Mouse (Mus musculus) ovary, postnatal 10 days (tissue): ENCODE measurements around the gene Map4k5.

Experiments
- DNase-seq: peaks from one replicate; pipeline ENCODE4 v3.0.0; 2022; ENCODE audit warnings: low spot score

Map4k5 gene

DNA sequence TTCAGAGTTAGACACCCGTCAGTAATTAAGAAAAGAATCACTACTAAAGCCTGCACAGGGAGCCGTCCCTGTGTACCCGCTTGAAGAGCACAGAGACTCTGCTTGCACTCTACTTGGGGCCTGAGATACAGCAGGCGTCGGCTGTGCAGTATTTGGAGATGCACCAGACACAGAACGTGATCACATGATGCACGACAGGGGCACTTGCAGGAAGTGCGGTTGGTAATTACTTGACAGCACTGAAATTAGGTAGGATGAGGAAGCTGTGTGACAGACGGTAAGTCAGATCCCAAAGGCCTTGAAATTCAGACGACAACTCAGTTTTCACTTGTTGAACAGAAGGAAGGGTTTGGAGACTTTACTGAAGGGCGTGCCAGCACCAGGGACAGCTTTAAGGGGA, 54.6 kb downstream of the Map4k5 start:
- DNase-seq, result no peak

DNA sequence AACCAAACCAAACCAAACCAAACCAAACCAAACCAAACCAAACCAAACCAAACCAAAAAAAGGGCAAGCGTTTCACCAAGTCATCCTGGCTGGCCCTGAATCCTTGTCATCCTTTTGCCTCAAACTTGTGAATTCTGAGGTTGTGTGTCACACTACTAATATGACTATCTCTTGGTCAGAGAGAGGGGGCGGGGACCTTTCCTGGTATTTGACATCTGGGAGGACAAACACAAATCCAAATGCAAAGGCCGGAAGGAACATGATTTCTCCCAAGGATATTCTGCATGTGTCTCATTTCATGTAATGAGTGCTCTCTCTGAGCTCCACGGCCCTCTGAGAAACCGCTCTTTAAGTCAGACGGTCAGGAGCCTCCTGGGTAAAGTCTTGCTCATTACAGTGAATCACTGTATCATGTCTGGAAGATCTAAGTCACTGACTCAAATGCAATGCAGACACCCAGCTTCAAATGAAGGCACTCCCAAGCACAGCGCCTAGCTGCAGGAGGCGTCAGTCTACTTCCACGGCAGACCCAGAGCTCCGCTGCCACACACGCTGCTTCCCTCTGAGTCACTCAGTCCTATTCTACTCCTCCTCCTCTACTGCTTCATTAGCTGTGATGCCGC, 58.9 kb downstream of the Map4k5 start:
- DNase-seq, result no peak

DNA sequence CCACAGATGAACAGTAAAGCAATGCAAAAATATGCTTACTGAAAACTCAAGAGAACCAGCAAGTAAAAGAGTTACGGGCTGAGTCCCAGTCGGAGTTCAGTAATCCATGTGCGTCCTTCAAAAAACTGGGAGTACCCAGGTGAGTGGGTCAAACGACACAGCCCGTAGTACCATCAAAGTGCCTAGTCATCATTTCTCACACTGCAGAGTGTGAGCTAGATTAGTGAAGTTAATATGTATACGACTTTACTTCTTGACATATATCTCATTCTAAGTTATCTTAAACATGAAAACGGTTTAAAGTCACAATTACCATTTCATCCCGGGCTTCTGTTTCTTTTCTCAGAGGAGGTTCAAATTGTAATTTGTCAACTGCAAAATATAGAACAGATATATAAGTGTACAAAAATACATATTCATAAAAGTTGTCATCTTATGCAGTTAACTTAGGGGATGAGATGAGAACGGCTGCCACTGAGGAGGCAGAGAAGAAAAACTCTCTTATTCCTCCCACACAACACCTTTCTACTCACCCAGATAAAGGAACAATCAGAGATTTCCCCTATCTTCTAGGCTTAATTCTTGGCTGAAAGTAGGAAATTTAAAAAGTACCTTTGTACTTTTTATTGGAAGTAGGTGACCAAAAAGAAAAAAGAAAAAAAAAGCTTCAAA, 61.6 kb downstream of the Map4k5 start:
- DNase-seq, result no peak

DNA sequence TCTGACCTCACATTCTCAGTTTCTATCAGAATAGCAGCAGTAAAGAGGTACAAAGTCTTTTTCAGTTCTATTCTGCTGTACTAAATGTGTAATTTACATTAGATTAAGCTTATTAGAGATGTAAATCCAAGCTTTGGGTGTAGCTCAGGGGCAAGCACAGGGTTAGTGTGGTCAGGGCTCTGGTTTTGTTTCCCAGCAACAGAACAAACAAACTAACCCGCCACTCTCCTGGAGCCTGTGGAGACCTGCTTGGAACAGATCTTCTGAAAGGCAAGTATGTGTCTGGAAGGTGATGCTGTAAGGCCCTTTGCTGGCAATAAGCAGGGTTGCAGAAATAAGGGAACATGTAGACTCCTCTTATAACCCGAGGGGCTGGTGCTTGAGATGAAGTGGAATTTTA, 64.8 kb downstream of the Map4k5 start:
- no peak for DNase-seq

DNA sequence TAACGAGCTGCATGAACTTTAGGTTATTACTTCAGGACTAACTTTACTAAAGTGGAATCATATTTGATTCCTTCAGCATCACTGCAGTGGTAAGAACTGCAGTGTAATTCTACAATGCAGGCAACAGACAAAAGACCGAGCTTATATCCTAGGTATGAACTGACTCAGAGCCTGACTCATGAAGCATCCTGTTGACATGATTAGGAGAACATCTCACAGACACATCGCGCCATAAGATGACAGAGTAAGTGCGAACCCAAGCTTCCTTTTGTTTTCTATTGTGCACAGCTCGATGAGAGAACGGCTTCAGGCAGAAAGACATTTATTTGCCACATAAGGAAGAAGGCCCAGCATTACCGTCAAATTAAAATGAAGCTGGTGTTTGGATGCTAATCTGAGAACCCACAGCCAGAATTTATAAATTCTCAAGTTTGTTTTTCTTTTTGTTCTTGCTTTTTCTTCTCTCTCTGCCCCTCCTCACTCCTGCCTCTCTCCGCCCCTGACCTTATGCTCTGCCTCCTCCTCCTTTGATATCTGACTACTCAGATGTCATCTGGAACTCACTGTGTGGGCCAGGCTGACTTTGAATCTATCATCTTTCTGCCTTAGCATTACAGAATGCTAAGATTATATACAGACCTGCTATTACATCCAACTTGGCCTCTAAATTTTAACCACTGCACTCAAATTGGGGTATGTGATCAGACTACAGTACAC, 68.0 kb downstream of the Map4k5 start:
- no peak for DNase-seq

DNA sequence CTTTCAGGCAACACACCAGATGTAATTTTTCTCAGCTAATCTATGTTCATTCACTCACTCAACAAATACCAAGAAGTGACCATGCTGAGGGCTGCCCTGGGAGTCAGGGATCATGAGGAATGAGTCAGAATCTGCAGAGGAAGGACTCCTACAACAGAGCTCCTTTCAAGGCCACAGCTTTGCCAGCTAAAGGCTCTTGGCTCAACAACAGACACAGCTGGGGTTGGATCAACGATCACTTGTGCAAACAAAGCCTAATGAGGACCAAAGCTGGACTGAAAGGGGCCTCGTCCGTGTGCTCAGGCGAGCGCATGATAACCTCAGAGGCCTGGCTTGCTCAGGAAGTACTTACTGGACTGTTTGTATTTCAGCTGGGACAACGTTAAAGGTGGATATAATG, 78.7 kb downstream of the Map4k5 start:
- DNase-seq, result no peak

DNA sequence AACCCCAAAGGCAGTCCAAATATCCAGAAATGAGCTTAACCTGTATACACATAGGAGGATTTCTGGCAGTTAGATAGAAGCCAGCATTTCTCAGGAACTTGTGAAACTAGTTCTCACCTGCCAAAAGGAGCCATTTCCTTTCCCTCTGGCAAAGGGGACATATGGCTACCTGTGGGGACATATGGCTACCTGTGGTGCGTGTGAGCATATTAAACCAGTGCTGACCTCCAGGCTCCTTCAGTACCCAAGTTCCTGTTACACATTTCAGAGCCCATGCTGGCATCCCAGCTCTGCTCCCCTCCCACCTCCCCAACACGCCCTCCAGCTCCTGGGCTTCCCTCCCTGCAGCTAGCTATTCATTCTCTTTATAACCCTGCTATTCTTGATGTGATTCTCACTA, 79.4 kb downstream of the Map4k5 start:
- DNase-seq, result no peak

DNA sequence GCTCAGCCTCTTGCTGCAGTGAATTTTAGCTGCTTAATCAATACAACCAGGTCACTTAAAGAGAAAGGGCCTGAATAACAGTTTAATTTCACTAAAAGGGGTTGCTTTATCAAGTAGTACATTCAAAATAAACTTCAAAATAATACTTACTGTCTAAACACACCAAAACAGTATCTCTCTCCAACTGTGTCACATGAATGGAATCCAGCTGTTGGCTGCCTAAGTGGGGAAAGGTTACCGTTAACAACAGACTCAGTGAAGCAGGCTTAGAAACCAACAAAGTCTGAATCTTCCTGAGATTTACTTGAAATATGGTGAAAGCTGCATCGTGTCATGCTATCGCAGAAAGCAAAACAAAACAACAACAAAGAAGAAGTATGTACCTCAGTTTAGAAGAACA, 80.0 kb downstream of the Map4k5 start:
- no peak for DNase-seq

DNA sequence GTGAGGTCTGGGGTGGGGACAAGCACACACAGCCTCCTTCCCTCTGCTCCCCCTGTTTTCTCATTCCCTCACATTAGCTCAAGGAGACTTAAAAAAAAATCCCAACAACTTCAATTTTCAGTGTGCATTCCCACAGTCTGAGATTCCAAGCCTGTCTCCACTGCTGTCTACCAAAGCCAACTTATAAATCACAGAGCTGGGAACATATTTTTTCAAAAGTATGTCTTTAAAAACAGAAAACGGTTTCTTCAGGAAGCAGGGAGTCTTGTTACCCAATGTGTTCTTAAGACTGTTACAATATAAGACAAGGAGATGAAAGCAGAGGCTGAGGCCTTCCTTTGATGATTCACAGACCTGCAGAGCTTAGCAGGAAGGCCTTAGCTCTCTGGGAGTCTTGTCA, 81.0 kb downstream of the Map4k5 start:
- no peak for DNase-seq

DNA sequence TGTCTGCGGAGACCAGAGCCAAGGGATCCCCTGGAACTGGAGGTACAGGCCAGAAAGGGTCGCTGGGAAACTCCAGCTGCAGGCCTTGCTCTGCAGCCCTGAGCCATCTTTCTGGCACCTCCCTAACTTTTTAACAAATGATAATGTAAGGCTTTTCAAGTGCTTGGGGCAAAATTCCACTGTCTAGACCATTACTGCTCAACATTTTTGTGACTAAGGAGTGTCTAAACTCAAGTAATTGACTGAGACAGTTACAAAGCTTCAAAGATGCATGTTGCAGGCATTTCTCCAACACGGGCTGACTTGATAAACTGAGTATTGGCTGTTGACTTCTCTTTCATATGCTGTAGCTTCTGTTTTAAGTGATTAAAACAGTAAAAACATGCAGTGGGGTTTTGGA, 83.6 kb downstream of the Map4k5 start:
- no peak for DNase-seq

DNA sequence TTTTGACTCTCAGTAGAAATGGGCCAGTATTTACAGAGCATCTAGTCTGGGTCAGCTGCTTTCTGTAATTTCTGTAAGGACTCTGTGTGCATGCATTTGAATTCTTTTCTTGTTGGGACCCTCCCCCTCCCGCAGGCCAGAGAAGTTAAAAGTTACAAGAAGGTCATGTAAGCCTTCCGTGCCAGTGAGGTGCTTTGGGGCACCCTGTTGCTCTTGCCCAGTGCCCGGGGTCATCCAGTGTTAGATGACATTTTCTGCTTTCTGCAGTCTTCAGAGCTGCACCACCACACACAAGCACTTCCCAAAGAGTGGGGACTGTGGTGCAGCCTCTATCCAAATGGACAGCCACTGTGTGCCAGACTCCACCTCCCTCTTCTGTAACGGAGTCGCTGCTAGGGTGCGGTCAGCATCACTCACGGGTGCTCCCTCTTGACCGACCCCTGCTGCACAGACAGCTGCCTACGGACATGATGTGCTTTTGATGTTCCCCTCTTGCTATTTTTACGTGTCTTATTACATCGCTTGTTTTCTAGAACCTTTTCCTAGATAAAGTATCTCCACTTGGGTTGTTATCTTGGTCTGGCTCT, 85.5 kb downstream of the Map4k5 start:
- no peak for DNase-seq

DNA sequence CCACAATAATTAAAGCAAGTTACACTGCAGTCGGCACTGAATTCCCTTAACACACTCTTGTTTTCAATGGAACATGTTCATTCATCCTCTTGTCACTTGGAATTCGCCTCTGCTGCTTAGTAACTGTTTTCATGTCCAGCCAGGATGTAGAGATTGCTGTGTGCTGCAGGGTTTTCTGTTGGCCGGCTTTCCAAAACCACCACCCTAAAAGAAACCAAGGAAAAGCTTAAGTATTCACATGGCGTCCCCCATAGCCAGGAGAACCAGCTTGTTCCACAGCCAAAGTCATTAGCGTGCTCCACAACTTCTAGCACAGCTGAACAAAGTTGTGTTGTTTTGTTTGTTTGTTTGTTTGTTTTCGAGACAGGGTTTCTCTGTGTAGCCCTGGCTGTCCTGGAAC, 87.9 kb downstream of the Map4k5 start:
- no peak for DNase-seq

DNA sequence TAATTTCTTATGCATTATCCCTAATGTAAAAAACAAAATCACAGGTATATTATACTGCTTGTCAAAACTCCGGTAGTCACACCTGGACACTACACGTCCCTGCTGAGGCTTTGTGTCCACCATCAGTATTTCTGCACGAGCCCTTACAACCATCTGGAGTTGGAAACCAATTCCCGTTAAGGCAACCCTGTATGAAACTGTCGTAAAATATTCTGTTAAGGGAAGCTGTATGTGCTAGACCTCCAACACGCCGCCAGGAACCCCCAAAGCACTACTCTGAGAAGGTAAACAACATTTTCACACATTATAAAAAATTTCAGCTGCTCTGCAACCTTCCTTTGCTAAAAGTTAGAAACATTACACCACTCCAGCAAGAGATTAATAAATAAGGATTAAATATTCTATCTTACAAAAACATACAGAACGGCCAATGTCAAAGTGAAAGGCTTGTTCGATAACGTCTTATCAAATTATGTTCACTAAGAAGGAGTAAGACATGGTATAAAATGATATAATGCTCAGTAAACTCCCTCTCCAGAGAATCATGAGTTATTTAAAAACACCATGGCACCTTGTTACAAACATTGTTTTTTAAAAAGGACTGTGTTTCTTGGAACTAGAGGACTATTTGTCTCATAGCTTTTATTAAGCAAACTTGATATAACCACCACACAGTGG, 88.5 kb downstream of the Map4k5 start:
- no peak for DNase-seq

DNA sequence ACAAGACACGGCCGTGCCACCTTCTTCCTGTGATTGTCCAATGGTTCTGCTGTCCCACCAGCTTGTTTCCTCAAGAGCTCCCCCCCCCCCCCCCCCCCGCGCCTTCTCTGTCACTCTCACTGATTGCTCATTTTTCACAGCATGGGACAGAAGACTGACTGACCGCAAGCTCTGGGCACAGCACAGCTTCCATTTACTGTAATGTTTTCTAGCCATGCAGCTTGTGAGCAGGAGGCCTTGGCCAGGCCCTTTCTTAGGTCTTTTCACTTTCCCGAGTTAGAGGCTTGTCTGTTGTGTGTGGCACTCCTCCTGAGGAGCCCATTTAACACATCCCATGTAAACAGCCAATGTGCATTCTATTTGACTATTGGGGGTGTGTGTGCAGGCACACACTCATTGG, 89.8 kb downstream of the Map4k5 start:
- no peak for DNase-seq

DNA sequence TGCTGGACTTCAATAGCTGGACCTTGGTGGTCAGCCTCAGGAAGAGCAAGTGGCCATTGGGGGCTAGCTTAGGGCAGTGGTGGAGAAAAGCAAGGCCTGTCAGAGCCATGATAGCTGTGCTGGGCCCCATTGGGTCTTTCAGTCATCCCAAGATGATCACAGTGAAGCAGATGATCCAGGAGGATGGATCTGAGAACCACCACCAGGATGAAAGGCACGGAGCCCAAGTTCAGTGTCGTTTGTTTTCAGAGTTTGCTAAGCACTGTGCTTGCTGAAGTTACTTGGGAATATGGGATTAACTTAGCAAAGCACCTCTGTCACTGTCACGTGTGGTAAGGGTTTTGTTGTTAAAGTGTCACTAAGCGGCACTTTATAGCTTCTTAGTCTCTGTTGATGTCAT, 92.4 kb downstream of the Map4k5 start:
- no peak for DNase-seq

DNA sequence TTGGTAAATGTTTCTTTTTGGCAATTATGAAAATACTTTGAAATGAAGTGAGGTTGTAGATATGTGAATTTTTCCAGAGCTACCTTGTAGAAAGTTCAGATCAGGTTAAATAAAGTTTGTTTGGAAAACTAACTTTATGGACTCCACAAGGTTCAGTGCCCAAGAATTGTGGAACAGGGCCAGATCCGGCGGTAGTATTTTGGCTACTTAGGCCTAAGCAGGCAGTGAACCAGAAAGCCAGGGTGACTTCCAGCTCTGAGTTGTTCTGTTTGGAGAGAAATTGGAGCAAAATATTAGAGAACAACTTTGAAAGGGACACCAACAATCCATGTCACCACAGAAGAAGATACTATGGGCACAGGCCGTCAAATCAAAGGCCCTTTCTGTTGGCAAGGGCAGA, 96.7 kb downstream of the Map4k5 start:
- DNase-seq, result no peak

DNA sequence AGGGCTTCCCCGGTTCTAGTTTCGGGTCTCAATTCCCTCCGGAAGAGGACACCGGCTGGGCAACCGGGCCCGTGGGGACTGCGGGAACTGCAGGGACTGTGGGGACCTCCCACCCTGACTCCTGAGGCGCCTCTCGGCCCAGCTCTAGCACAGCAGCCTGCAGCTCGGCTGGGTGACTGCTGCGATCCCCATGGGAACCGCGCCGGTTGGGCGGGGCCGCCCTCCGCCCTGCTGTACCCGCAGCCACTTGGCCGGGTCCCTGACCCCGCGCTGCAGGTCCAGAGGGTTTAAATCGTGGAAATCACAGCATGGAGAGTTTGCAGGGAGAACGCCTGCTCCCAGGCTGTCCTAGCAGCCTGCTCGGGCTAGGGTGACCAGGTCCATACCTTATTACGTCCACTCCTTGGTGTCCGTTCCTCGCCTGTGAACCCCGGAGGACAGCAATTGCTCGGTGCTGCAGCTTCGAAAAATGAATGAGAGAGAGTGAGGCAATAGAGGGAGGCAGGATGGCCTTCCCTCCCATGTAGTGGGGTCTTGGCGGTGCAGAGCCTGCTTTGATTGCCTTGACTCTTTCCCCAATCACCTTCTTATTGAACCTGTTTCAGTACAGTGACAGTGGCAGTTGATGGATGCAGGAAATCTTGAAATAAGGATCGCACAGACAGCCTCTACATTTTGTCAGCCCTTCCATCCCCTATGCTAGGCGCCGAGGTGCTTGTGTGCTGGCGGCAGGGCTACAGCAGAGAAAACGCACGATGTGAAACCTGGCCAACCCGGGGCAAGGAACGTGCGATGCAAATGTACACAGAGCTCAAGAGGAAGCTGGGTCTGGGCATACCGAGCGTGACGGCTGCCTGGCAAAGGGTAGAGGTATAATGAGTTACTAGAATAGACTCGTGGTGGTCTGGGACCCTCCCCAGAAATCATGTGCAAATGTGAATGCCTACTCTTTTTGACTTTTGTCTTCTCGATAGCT, 102.2 kb downstream of the Map4k5 start, which contains the start of gene Cdkl1:
TSS of gene Cdkl1 (minus strand) at position 738 of the 976 bp plus-strand sequence.
- peak; percentile 48 for DNase-seq

DNA sequence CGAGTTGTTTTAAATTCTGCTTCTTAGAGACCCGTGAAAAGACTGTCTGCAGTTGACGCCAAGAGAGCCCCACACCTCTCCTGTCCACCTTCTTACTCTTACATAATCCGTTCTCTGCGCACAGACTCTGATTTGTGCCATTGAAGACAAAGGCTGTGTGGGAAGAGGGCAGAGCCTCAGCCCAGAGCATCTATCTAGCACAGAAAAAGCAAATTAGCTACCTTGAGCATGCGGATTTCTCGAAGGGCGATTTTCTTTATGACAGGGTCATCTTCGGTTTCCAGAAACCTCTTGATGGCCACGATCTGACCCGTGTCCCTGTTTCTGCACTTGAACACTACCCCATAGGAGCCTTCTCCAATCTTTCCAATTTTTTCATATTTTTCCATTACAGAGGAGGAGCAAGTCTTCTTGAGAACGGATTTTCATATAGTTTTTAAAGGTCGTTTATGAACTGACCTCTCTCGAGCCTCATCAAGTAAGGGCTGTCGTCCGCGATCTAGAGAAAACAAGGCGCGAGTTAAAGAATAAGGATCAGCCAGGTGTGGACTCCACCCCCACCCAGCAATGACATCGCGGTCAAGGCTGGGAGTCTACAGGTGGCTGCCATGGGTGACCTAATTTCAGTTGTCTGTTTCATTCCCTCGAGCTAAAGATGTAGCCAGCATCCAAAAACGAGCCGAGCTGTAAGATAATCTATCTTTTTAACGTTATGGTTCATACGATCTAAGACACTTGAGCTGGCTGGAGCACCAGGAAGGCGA, 103.1 kb downstream of the Map4k5 start:
- no peak for DNase-seq

DNA sequence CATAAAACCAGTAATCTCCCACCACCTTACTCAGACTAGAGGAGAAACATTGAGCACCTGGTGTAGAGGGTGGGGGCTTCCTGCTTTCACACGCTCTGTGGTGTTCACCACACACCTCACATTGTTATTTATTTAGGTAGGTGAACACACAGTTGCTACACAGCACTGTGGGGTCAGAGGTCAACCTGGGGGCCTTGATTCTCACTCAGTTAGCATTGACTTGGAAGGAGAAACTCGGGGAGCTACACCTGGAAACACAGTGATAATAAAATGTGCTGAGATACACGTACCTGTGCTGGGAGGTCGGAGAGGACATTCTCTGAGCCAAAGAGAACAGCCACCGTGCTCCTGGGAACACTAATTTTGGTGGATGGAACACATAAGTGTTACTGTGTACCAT, 104.6 kb downstream of the Map4k5 start:
- DNase-seq, result no peak

DNA sequence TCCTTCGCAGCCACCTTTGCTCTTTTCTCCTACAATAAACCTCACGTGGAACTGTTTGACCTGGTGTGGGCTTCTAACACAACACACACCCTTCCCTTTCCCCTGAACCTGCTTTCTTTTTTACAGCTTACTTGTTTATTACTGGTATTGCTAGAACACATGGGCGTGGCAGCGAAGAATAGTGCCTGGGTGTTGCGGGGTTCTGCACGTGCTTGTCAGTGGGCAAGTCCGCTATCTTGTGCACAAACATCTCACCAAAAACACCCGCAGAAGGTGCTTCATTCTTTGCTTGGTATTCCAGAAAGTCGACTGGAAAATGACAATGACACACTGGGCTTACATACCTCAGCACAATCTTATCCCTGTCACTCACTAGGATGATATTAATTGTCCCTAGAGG, 107.5 kb downstream of the Map4k5 start:
- DNase-seq, result no peak
